Mouse (Mus musculus) central nervous system, embryonic 14 days (tissue): Measurements from ENCODE around the gene Olfr641. TPM values are rescaled to one million over a fixed set of nuclear protein-coding genes. Genes with fewer than 3 reads are reported as not detected.

Source experiments
- polyA plus RNA-seq: library from polyadenylated mRNA; depleted of rRNA; stranded (reverse); fragments of >200 nt; gene quantifications from 2 replicates; pipeline ENCODE4 v1.2.3, GENCODE M21; 2012; rRNA removed

The Olfr641 gene
- not detected in 2 replicates for polyA plus RNA-seq

DNA sequence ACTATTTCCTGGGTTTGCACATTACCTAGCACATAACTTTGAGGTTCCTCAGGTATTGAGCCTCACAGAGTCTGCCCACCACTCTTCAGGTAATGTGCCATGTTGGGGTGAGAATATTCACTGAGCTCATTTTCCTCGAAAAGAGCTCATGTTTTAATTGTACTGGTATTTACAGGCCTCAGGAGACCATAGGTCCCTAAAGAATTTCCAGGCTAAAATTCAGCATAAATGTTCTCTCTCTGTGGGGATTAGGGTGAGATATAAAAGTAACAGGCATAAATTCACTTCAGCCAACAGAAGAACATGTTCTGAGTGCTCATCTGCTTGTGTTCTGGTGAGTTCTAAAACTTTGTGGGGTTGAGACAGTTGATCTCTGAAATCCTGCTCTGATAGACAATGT, at the start of gene Olfr641:
TSS of gene Olfr641 (plus strand) at position 301 of the 400 bp plus-strand sequence.

DNA sequence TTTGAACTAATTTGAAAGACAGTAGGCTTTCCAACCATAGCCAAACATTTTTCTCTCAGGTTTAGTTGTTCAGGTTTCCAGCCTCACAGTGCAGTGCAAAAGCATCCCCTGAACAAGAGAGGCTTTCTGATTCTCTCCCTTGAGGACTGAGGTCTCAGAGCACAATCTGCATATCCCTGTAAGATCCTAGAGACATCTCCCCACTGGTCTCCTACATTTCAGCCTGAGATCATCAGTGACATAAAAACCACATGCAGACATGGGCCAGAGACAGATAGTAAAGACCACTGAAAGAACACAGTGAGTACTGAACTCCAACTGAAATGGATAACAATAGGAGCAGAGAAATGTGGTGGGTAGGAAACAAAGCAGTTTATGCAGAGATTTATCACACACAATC, 36.8 kb upstream of the Olfr641 start, which contains the start of gene Olfr638:
TSS of gene Olfr638 (plus strand) at position 301 of the 400 bp plus-strand sequence.

DNA sequence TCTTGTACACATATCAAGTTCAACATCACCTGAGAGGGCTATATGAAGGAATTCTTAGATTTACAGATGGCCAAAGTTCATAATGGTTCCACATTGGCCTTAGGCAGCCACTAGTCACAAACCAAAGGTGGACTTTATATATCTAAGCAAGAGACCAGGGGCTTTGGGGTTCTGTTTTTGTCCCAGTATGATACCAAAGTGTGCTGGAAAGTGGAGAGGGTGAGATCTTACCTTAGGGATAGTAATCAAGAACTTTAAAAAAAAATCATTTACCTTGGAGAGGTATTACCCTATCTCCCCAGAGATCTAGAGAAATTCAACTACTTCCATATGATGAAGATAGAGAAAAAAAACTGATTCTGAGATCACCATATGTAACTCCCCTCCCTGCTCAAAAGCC, 18.0 kb upstream of the Olfr641 start, which contains the start of gene Olfr639:
TSS of gene Olfr639 (minus strand) at position 101 of the 400 bp plus-strand sequence.

DNA sequence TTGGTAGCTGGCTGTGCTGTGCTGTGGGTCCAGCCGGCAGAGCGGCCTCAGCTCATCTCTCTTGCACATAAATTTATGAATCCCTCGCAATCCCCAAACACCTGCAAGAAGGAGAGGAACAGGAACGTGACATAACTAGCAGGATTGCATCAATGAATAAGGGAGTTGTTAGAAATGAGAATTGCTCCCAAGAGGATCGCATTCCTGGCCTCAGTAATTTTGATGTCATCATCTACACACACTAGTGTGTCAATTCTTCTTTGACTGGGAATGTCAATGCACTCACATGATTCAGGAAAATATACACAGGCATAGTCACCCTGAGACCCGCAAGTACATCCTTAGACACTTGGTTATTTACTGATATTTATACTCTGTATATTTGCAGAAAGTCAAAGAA, 9.8 kb upstream of the Olfr641 start, which contains the start of gene Olfr640:
TSS of gene Olfr640 (minus strand) at position 101 of the 400 bp plus-strand sequence.

DNA sequence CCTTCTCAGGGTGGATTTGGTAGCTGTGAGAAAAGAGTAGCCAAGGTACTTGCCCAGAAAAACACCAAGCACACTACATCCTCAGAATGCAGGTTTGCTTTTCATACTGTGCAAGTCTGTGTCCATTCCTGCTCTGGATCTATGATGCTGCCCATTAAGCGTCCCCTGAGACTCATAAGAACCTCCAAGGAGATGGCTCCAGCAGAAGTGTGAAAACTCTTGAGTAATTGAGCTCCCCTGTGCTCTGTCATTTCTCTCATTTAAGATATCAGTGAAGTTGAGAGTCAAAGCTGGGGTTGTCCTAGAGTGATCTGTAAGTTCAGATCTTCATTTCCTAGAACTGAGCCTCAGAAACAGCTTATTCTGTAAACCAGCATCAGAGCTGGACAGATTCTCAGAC, 17.3 kb downstream of the Olfr641 start, which contains the start of gene Olfr642:
TSS of gene Olfr642 (minus strand) at position 101 of the 400 bp plus-strand sequence.

DNA sequence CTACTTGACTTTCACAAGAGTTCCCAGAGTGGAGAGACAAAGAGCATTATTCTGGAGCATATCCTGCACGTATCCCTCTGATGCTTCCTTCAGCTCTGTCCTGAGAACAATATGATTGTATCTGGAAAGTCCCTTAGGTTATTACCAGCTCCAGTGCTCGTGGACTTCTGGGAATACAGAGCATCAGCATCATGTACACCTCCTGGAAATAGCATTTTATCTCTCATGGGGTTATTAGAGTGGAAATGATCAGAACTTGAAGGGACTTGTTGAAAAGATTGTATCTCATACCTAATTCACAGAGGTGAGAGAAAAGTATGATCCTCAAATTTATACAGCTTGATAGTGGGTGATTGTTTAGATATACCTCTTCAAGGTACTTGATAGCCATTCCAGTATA, 26.1 kb downstream of the Olfr641 start, which contains the start of gene 4930516K23Rik:
TSS of gene 4930516K23Rik (minus strand) at position 101 of the 400 bp plus-strand sequence.

DNA sequence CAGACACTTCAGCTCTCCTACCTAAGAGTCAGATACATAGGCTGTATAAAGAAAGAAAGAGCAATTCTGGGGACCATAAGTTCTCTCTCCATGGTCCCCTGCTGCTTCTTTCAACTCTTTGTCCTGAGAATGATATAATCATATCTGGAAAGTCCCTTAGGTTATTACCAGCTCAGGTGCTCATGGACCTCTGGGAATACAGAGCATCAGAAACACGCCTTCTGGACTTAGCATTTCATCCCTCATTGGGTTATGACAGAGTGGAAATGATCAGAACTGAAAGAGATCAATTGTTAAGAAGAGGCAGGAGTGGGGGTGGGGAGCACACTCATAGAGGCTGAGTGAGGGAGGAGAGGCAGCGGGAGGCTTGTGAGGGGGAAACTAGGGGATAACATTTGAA, 36.5 kb downstream of the Olfr641 start, which contains the start of gene Olfr644:
TSS of gene Olfr644 (minus strand) at position 101 of the 400 bp plus-strand sequence.

DNA sequence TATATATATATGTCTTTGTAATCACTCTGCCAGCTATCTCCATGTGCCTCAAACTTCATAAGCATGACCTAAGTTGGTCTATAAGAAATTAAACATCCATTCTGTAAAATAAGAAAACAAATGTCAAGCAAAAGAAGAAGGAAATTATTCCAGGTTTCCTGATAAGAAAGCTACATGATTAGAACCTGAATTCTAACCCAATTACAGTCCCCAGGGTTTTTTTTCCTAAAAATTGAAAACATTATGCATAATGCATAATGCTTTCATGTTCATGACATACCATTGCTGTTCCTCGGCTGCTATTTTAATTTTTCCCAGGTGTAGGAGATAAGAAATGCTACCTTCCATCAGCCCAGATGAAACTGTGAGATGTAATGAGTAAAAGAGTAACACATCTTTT, 50.1 kb downstream of the Olfr641 start, which contains the start of gene Olfr645:
TSS of gene Olfr645 (minus strand) at position 101 of the 400 bp plus-strand sequence.

Other genes with a start within 250 kb of the Olfr641 start
- gene Olfr67, start 243.6 kb upstream of the Olfr641 start, polyA plus RNA-seq: not detected in 2 replicates
- 762 and 1,375 TPM in 2 replicates for gene Hbb-bt, start 221.4 kb upstream of the Olfr641 start, polyA plus RNA-seq
- gene Hbb-bs, start 207.3 kb upstream of the Olfr641 start, polyA plus RNA-seq: 2,826 and 5,558 TPM in 2 replicates
- not detected in 2 replicates for gene Hbb-bh2, start 194.9 kb upstream of the Olfr641 start, polyA plus RNA-seq
- gene Hbb-bh1, start 192.3 kb upstream of the Olfr641 start, polyA plus RNA-seq: 7.1 and 8.0 TPM in 2 replicates
- 602 and 840 TPM in 2 replicates for gene Hbb-y, start 182.2 kb upstream of the Olfr641 start, polyA plus RNA-seq
- gene Olfr66, start 149.2 kb upstream of the Olfr641 start, polyA plus RNA-seq: not detected in 2 replicates
- not detected in 2 replicates for gene Olfr64, start 141.0 kb upstream of the Olfr641 start, polyA plus RNA-seq
- gene Olfr65, start 132.0 kb upstream of the Olfr641 start, polyA plus RNA-seq: not detected in 2 replicates
- gene Olfr631, start 106.6 kb upstream of the Olfr641 start, polyA plus RNA-seq: not detected in 2 replicates
- gene Olfr632, start 101.1 kb upstream of the Olfr641 start, polyA plus RNA-seq: not detected in 2 replicates
- not detected in 2 replicates for gene Olfr633, start 91.0 kb upstream of the Olfr641 start, polyA plus RNA-seq
- gene Olfr635, start 64.3 kb upstream of the Olfr641 start, polyA plus RNA-seq: not detected in 2 replicates
- not detected in 2 replicates for gene Olfr638, start 36.7 kb upstream of the Olfr641 start, polyA plus RNA-seq
- gene Olfr639, start 18.1 kb upstream of the Olfr641 start, polyA plus RNA-seq: not detected in 2 replicates
- not detected in 2 replicates for gene Olfr640, start 9.9 kb upstream of the Olfr641 start, polyA plus RNA-seq
- not detected in 2 replicates for gene Olfr642, start 17.2 kb downstream of the Olfr641 start, polyA plus RNA-seq
- not detected in 2 replicates for gene 4930516K23Rik, start 26.0 kb downstream of the Olfr641 start, polyA plus RNA-seq
- gene Olfr644, start 36.4 kb downstream of the Olfr641 start, polyA plus RNA-seq: not detected in 2 replicates
- not detected in 2 replicates for gene Olfr645, start 50.0 kb downstream of the Olfr641 start, polyA plus RNA-seq
- gene Olfr646, start 69.4 kb downstream of the Olfr641 start, polyA plus RNA-seq: not detected in 2 replicates
- gene Ubqln5, start 94.4 kb downstream of the Olfr641 start, polyA plus RNA-seq: not detected in 2 replicates
- not detected in 2 replicates for gene Olfr643, start 102.0 kb downstream of the Olfr641 start, polyA plus RNA-seq
- not detected in 2 replicates for gene Ubqln3, start 107.8 kb downstream of the Olfr641 start, polyA plus RNA-seq
- not detected in 2 replicates for gene Ubqlnl, start 115.1 kb downstream of the Olfr641 start, polyA plus RNA-seq
- gene Olfm5, start 129.4 kb downstream of the Olfr641 start, polyA plus RNA-seq: 0.15 TPM in 1 of 2 replicates, not detected in the other
- 0.10 TPM in 2 replicates for gene Olfr648, start 147.9 kb downstream of the Olfr641 start, polyA plus RNA-seq
- gene Olfr649, start 160.5 kb downstream of the Olfr641 start, polyA plus RNA-seq: not detected in 2 replicates
- 0.45 and 0.96 TPM in 2 replicates for gene Trim6, start 183.3 kb downstream of the Olfr641 start, polyA plus RNA-seq
- 2.0 and 2.7 TPM in 2 replicates for gene Trim34a, start 209.0 kb downstream of the Olfr641 start, polyA plus RNA-seq